Mouse (Mus musculus): ENCODE data around the gene 5031439G07Rik.
"Not testable (repeated sequence)": the region's sequence is repeated elsewhere in the genome, so short reads cannot be mapped to it uniquely, and the experiment has no call there.

The 5031439G07Rik gene

DNA sequence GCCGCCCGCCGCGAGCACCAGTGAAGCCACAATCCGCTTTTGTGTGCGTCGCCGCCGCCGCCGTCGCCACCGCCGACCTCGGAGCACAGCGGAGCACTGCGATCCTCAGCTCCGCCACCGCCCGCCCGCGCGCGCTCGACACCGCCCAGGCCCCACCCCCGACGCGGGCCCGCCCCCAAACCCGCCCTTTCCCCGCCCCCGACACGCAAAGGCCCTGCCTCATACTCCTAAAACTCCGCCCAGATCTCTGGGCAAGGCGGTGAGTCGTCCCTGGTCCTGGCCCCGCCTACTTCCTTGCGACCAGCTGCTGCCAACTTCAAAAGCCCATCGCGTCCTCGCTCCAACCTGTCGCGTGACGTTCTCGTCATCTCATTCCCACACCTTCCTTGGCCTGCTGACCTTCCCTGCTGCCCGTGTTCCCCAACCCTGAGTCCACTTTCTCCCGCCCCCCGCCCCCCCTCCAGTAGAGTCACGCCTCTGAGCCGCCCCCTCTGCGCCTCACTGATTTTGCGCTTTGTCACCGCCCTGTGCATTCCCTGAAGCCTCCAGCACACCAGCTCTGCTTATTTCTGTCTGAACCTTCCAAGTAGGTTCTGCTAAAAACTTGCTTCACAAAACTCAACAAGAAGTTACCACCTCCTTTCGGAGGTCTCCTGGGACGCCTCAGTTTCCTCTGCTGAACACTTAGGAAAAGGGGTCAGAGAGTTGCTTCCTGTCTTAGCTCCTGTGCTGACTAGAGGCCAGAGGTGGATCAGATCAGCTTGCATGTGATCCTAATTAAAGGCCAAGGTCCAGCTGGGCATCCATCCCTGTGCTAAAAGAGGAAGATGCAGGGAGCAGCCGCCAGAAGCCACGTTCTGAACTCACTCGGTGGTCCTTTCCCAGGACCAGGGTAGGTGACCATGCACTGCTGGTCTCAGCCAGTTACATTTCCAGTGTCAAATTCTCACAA lies at the start of gene 5031439G07Rik:
Gene 5031439G07Rik, minus strand, starts transcription at position 678 of the 952 bp plus-strand sequence.
- peak; percentile 95 for DNase-seq (ENCODE audit: low read depth)

DNA sequence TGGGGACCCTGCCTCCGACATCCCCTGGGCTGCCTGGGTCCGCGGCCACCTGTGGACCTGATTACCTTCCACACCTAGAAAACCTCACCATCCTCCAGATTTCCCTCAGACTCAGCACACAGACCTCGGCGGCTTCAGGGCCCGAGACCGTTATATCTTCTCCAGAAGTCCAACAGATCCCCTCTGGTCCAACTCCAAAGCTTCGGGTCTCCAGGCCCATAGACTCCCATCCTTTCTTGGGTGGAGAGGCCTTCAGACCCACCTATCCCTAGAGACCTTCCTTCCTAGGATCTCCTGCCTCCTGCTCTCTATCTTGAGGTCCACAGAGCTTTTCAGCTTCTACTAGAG lies 49.0 kb upstream of the 5031439G07Rik start:
- DNase-seq (ENCODE audit: low read depth): no peak

DNA sequence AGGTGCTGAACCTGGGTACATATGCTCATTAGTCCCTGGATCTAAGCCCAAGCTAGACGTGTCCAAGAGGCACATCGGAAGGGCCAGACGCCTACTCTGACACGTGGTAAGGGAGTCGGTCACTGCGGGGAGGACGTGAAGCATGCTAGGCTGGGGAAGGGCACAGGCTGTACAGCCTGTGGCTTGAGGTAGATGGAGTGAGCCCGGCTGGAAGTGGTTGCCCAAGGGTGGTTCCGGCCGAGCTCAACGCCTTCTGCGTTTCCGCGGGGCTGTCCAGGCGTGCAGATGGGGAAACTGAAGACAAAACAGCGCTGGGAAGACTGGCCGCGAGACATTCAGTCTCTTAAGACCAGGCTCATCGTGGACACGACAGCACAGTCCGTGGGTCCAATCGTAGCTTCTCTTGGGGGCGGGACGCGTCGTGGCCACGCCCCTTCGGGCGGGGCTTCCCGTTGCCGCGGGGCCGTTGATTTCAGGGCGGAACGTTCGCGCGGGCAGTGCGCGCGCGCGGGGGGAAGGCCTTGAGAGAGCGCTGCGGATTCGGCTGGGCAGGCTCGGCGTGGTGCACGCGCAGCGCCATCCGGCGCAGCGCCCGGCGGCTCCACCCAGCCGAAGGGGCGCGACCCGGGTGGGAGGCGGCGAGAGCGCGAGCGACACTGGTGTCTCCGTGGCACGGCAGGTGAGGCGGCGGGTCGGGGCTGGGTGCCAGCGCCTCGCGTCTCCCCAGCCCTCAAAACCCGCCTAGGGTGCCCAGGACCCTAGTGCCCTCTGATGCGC lies 48.4 kb upstream of the 5031439G07Rik start:
- peak; percentile 86 for DNase-seq (ENCODE audit: low read depth)

DNA sequence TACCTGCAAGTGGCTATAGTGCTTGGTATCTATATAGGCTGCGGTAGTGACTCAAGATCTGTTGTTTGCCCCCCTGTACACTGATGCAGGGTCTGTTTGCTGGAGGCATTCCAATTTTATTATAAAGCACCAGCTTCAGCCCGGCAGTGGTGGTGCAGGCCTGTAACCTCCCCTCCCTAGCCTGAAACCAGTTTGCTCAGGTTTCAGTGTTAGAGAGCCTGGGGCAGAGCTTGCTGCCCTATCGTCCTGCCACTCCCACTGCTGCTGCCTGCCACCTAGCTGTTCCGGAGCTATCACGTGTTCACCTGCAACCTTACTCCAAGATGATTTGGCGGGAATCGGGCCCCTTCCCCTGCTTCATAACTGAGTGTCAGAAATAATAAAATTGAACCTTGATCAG lies 45.6 kb upstream of the 5031439G07Rik start:
- DNase-seq (ENCODE audit: low read depth): not testable (repeated sequence)

DNA sequence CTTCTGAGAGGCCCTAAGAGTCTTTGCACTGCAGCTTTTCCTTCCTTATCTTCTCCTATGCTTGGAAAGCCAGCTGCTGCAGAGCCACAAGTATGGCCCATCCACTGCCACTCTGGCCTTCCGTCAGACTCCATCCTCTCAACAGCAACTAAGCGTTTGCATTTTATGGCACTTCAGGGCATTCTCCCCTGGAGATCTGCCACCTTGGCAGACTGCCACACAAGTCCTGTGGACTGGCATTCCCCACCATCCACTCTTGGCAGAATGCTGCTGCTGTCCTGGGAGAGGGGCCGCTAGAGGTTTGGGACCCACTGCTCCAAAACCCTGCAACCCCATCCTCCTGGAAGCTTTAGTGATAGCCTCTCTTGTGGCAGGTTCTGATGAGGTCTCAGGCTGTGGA lies 43.5 kb upstream of the 5031439G07Rik start:
- no peak for DNase-seq (ENCODE audit: low read depth)

DNA sequence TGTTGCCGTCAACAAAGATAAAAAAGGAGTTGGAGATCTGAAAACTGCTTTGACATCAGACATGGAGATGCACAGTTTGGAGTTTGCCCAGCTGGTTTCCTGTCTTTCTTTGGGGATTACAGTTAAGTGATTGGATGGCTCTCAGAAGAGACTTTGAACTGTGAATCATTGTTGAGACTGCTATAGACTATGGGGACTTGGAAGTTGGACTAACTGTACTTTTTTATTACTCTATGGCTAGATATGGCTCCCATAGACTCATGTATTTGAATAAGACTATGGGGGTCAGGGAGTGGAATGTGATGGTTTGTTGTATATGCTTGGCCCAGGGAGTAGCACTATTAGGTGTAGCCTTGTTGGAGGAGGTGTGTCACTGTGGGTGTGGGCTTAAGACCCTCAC lies 42.3 kb upstream of the 5031439G07Rik start:
- not testable (repeated sequence) for DNase-seq (ENCODE audit: low read depth)

DNA sequence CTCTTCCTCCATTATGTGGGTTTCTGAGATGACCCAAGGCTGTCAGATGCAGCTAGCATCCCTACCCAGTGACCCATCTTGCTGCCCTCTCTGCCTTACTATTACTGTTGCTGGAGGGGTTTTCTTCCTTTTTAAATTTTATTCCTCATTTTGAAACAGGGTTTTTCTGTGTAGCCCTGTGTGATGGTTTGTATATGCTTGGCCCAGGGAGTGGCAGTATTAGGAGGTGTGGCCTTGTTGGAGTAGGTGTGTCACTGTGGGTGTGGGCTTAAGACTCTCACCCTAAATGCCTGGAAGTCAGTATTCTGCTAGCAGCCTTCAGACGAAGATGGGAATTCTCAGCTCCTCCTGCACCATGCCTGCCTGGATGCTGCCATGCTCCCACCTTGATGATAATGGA lies 40.3 kb upstream of the 5031439G07Rik start, which contains the start of gene Fam118a:
Gene Fam118a, plus strand, starts transcription at position 301 of the 400 bp plus-strand sequence.
- DNase-seq (ENCODE audit: low read depth): not testable (repeated sequence)

DNA sequence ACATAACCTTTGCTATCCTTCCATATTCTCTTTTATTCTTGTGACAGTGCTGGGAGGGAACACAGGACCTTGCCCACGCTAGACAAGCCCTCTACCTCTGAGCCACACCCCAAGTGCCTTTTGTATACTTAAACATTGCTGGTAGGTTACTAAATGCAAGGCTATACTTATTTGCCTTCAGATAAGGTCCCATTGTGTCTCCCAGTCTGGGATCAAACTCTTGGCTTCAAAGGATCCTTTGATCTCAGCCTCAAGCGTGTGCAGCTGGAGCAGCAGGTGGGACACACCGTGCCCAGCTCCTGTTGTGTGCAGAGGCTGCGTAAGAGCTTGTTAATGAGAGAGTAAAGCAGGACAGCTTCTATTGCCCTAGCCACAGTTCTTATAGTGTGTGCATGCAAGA lies 39.4 kb upstream of the 5031439G07Rik start:
- DNase-seq (ENCODE audit: low read depth): no peak

DNA sequence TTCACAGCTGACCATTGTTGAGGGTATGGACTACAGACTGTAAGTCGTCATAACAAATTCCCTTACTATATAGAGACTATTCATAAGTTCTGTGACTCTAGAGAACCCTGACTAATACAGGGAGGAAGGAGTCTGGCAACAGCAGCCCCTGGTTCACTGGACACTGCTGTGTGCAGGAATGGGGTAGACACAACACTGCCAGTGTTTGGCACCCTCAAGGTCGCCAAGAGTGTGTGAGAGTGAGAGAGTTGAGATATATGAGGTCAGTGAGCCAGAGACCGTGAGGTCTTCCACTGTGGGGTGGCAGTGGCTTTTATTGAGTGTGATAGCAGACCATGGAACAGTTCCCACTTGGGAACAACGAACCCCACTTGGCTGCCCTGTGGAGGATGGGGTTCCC lies 37.8 kb upstream of the 5031439G07Rik start:
- DNase-seq (ENCODE audit: low read depth): no peak

DNA sequence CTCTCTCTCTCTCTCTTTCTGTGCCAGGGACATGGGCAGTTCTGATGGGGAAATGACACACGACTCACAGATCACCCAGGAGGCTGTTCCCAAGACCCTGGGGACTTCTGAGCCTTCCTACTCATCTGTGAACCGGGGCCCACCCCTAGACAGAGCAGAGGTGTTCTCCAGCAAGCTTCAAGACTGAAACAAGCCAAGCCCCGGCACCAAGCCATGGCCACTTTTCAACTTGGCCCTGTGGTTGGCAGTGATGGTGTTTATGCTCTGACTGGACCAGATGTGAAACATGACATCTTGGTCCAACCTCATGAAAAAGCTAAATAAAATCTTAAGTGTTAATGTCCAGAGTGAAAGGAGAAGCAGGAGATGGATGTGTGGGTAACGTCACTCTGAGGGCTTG lies 33.9 kb upstream of the 5031439G07Rik start:
- DNase-seq (ENCODE audit: low read depth): no peak

DNA sequence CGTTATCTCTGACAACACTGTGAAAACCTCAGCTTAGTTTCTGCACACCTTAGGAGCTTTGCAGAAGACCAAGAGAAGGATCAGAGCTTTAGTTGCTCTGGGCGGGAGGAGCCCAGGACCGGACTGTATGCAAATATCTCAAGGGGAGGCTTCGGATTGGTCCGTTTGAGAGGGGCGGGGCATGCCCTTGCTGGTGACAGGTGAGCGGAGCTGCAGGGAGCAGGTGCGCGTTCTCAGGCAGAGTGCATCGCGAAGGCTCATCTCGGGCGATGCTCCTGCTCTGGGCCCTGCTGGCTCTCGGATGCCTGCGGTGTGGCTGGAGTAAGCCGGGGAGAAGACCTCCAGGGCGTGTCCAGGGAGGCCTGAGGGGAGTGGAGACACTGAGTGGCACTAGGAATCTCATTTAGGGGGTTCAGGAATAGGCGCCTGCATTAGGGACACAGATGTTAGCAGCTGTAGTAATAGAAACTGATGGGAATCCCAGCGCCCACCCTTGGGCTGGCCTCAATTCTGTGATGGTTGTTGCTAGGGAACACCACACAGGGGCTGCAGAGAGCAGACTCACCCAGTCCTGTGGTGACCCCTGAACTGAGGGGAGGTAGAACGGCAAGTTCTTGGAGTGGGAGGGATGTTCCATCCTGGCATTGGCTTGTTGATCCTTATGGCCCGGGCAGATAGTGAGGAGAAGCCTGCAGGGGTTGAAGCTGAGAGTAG lies 28.8 kb upstream of the 5031439G07Rik start, which contains the start of gene Upk3a:
Gene Upk3a, plus strand, starts transcription at position 191 of the 714 bp plus-strand sequence.
- DNase-seq (ENCODE audit: low read depth): no peak

DNA sequence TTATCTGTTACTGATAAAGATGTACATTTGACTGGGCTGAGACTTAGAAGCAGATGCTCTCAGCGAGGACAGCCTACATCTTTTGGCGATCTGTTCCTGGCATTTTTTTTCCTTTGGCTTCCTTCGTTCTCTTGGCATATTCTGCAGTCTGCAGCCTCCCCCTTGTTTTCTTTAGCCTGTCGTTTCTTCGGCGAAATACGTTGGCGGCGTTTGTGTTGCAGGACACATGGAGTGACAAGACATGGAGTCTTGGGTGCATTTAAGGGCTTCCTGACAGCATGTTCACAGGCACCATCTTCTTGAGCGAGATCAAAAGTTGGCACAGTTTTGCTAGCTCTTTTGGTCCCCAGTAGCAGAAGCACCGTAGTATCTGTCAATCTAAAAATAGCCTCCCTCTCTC lies 27.4 kb upstream of the 5031439G07Rik start:
- DNase-seq (ENCODE audit: low read depth): no peak

DNA sequence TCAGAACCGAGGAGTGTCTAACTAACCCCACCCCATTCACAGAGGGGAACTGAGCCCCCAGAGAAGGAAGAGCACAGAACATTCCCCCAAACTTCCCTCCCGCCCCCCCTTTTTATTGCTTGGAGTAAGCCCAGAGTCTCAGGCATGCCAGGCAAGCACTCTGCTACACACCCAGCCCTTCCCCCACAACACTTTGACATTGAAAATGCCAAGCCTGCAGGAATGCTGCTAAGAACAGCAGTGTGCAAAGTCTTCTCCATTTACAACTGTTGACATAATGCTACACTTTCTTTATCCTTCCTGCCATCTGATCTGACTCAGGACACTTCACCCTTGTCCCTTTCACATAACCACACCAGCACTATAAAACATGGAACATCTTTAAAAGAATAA lies 24.3 kb upstream of the 5031439G07Rik start:
- DNase-seq (ENCODE audit: low read depth): no peak

DNA sequence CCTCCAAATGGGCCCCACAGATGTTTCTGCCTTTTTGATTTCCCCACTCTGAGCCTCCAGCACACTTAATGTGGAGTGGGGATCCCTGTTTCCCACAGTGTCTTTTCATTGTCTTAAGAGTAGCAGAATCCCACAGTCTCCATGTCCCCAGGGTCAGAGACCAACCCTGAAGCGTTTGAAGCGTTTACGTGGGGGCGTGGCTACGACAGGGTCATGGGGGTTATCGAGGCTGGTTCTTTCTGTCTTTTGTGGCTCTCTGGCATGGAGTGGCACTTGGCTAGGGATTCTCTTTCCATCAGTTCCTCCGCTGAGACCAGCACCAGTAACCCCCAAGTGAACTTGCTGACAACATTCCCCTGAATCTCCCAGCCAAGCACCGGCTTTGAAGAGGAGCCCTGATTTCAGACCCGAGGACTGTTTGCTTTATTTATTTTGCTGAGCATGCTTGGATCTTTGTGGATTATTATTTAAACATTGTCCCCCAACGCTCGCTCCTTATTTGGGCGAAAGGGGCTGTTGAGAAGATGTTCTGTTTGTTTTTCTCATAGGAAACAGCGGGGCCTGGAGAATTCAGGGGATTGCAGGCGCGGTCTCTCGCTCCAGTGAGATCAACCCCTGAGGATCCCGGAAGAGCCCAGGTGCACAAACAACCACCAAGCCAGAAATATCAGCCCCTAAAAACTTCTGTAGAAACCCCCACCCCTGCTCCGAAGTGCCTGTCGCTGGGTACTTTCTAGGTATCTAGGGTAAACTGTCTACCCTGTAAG lies 23.7 kb upstream of the 5031439G07Rik start:
- no peak for DNase-seq (ENCODE audit: low read depth)

DNA sequence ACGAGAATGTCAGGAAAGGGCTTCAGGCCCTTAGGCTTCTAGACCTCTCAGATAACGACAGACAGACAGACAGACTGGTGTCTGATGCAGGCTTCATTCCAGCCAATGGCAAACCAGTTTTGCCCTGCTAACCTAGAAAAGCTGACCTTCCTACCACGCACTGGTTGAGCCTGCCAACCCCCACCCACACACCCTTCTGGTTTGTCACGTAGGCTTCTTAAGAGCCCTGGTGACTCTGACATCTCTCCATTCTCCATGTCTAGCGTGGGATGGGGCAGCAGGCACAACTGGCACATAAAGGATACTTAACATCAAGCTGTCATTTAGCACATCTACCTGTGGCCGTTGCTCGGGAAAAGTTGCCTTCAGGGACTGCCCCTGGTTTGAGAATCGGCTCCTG lies 21.3 kb upstream of the 5031439G07Rik start:
- DNase-seq (ENCODE audit: low read depth): no peak

DNA sequence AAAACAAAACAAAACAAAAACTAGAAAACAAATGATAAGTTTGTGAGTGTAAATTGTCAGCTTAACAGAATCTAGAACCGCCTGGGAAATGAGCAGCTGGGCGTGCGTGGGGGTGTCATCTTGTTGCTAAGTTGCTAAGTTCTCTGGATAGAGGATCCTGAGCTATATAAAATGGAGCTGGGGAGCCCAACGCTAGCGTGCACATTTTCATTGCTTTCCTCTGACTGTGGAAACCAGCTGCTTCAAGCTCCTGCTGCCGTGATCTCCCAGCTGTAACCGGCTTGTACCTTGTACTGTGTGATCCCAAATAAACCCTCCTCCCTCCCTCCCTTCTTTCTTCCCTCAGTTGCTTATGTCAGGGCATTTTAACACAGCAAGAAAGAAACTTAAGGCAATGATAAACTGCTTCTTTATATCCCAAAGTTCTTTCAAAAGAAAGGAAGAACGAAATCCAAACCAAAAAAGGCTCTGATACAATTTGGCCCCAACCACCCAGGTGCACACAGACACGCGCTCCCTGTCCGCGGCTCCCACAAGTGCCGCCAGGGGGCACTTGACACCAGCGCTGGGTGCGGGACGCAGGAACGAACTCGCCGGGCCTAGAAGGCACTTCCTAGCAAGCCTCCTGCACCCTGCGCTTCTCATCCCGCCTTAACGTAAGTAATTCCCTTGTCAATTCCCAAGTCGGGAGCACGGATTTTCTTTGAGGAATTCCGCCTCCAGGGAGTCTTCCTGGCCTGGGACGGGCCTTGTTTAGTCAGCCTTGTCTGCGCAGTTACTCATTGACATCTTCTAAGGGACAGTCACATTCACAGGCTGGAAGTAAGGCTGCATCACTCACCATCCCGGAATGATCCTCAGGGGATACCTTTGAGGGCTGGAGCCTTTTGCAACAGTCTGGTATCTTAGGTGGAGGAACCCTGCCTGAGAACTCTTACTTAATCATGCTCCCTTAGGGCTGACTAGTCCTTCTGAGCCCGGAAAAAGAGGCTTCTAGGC lies 12.9 kb upstream of the 5031439G07Rik start:
- DNase-seq (ENCODE audit: low read depth): no peak

DNA sequence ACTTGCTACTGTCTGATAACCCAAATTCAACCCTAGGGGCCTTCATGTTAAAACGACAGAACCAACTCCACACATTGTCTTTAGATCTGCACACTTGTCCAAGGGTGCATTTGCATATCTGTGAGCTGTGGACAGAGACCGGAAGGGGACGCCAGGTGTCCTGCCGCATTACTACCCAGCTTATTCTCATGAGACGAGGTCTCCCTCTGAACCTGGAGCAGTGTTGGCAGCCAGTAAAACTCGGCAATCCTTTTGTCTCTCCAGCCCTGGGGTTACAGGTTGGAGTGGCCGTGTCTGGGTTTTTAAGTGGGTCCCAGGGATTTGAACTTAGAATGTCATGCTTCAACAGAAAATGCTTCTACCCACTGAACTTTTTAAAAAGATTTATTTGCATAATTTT lies 11.6 kb upstream of the 5031439G07Rik start:
- DNase-seq (ENCODE audit: low read depth): no peak

DNA sequence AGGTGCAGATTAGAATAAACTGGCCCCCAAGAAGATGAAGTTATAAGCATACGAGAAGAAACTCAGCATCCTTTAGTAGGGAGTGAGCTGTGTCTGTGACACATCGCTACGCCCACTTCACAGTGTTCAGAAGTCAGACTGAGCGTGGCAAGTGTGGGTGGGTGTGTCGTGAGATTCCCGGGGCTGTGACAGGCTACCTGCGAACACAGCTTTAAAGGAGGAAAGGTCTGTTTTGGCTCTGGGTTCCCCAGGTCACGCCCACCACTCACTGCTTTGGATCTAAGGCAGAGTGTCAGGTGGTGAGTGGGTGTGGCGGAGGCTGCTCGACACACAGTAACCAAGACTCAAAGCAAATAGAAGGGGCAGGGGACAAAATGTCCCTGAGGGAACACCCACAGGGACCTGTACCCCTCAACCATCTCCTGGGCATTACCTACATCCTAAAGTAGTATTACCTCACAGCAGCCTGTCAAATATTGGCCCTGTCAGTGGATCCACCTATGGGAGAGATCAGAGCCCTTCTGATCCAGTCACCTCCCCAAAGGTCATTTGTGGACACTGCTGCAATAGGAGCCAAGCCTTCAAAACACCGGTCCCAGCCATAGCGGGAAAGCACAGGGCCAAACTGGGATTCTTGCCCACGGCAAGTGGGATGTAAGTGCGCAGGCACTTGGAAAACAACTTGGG lies 9.6 kb upstream of the 5031439G07Rik start:
- DNase-seq (ENCODE audit: low read depth): no peak

DNA sequence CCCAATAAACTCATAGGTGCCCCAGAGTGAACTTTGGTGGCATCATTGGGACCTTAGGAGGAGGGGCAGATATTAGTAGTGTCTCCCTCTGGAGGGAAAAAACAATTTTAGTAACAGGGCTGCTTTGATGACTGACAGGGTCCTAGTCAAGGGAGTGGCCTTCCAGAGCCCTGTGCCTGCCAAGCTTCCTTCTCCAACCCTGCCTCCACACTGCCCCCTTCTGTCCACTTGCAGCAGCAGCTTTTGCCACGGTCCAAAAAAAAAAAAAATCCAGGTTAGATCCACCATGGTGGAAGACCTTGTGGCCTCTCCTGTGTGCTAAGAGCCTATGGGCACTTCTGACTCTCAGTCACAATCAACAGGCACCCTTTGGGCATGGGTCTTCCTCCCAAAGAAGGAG lies 7.6 kb upstream of the 5031439G07Rik start:
- DNase-seq (ENCODE audit: low read depth): no peak

DNA sequence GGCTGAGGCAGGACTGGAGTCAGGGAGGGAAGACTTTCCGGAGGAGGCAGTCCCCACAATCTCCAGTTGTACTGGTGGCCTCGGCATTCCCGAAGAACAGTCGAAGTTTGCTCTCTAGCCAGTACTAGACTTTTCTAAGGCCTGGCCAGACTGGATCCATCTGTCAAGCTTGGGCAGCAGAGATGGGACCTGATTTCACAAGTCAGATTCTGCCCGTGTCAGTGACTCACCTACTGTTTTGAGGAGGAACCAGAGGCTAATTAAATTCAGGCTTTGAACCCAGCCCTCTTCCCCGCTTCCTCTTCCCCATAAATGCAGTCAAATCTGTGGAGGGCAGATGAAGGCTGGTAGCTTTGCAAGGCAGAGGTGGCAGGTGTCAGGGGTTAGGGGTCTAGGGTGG lies 6.7 kb upstream of the 5031439G07Rik start:
- DNase-seq (ENCODE audit: low read depth): no peak
